ENCODE assay signal across 34 mouse cellular contexts in genomic region chr11:12837387-12837786, GRCm38 (mm10).
"Had no signal": no experiment of that assay in that cellular context is flagged by ENCODE, and none has a peak within 500 bp of the region (broad histone marks: within the 10 kb centered on the region; RNA-seq: fewer than 3 reads in every experiment).

No protein-coding gene starts in this region.

- H3K27me3 ChIP-seq: heart, embryonic 12.5 days; heart, embryonic 13.5 days; heart, embryonic 15.5 days; hindbrain, embryonic 12.5 days; hindbrain, embryonic 13.5 days; hindbrain, embryonic 15.5 days; intestine, embryonic 15.5 days; kidney, embryonic 15.5 days had no signal

- H3K4me3 ChIP-seq: heart, embryonic 10.5 days; heart, embryonic 12.5 days; heart, embryonic 13.5 days; heart, embryonic 15.5 days; hindbrain, embryonic 10.5 days; hindbrain, embryonic 12.5 days; hindbrain, embryonic 13.5 days; hindbrain, embryonic 15.5 days; intestine, embryonic 15.5 days; kidney, embryonic 15.5 days; layer of hippocampus, adult 2 months had no signal

- DNase-seq: heart, postnatal 10 days; heart, postnatal 14 days; heart, postnatal 36 days; heart, postnatal 4 days; kidney, adult 11 months; kidney, adult 18-20 months; kidney, adult 2 months; kidney, adult 8-10 months; kidney, adult 9 months; kidney, postnatal 10 days; kidney, postnatal 14 days; kidney, postnatal 25 days; kidney, postnatal 36 days; kidney, postnatal 4 days; layer of hippocampus, adult 9-11 months; layer of hippocampus, postnatal 36 days had no signal

- H3K36me3 ChIP-seq: heart, embryonic 10.5 days; heart, embryonic 12.5 days; heart, embryonic 13.5 days; heart, embryonic 15.5 days; hindbrain, embryonic 10.5 days; hindbrain, embryonic 12.5 days; hindbrain, embryonic 13.5 days; hindbrain, embryonic 15.5 days; intestine, embryonic 15.5 days; kidney, embryonic 15.5 days had no signal

- H3K4me1 ChIP-seq: heart, embryonic 10.5 days; heart, embryonic 12.5 days; heart, embryonic 13.5 days; heart, embryonic 15.5 days; hindbrain, embryonic 10.5 days; hindbrain, embryonic 12.5 days; hindbrain, embryonic 13.5 days; hindbrain, embryonic 15.5 days; intestine, embryonic 15.5 days; kidney, embryonic 15.5 days had no signal

- H3K9ac ChIP-seq: heart, embryonic 12.5 days; heart, embryonic 13.5 days; heart, embryonic 15.5 days; hindbrain, embryonic 12.5 days; hindbrain, embryonic 13.5 days; hindbrain, embryonic 14.5 days; hindbrain, embryonic 15.5 days; intestine, embryonic 15.5 days; kidney, embryonic 15.5 days had no signal

- H3K27ac ChIP-seq: heart, embryonic 10.5 days; heart, embryonic 13.5 days; heart, embryonic 15.5 days; hindbrain, embryonic 10.5 days; hindbrain, embryonic 12.5 days; hindbrain, embryonic 13.5 days; hindbrain, embryonic 14.5 days; hindbrain, embryonic 15.5 days; hindbrain, postnatal 0 days; intestine, embryonic 15.5 days; kidney, embryonic 15.5 days; kidney, postnatal 0 days had no signal

- ATAC-seq: hindbrain, embryonic 16.5 days; hindbrain, postnatal 0 days; inflammation-experienced regulatory T-cells, adult 6 months; intestine, embryonic 15.5 days; intestine, embryonic 16.5 days; intestine, postnatal 0 days had no signal

- H3K9me3 ChIP-seq: heart, embryonic 10.5 days; heart, embryonic 12.5 days; heart, embryonic 13.5 days; heart, embryonic 15.5 days; hindbrain, embryonic 10.5 days; hindbrain, embryonic 12.5 days; hindbrain, embryonic 13.5 days; hindbrain, embryonic 15.5 days; intestine, embryonic 15.5 days; kidney, embryonic 15.5 days had no signal
